Mouse (Mus musculus): Measurements from ENCODE around the gene Btbd35f22. TPM values are rescaled to one million over a fixed set of nuclear protein-coding genes. Genes with fewer than 3 reads are reported as not detected.
"Not testable (repeated sequence)": the region's sequence is repeated elsewhere in the genome, so short reads cannot be mapped to it uniquely, and the experiment has no call there.

Btbd35f22 gene
- not detected in 2 replicates for polyA plus RNA-seq (2015; fragmentation: Nextera tagmentation; extraction: Ambion mirVana)

- H3K9ac ChIP-seq; H3K9me3 ChIP-seq; H3K4me1 ChIP-seq (replicated peaks); H3K36me3 ChIP-seq; H3K4me3 ChIP-seq (replicated peaks); H3K27ac ChIP-seq; ATAC-seq; H3K4me2 ChIP-seq (replicated peaks); H3K27me3 ChIP-seq (replicated peaks): not testable (repeated sequence)
- no CpG with 5 or more reads among the region's 3 CpGs for WGBS
These were observed at the start of gene Btbd35f22 for GRCm38 (mm10) chrX:32047529-32047928. Gene Btbd35f22, plus strand, starts transcription at chrX:32047829.

Other genes starting within 250 kb of the Btbd35f22 start
- not detected in 2 replicates for gene Gm21637, start 85.8 kb upstream of the Btbd35f22 start, polyA plus RNA-seq (2015; fragmentation: Nextera tagmentation; extraction: Ambion mirVana)
- not detected in 2 replicates for gene Btbd35f2, start 230.6 kb downstream of the Btbd35f22 start, polyA plus RNA-seq (2015; fragmentation: Nextera tagmentation; extraction: Ambion mirVana)